Mouse (Mus musculus) regulatory T cell (primary cell): ENCODE results near the gene Nacc1.

Experiments used
- in situ Hi-C: fragments of 300-600 bp; cut with MboI, MseI; formaldehyde crosslinking; loops from one replicate; pipeline ENCODE4 v1.15.1; 2025; ENCODE audit warnings: high pct_unique_total_duplicates

Nacc1 gene

GRCm38 (mm10) chr8:84664566-84665384 is 22.9 kb downstream of the Nacc1 start:
- in situ Hi-C loops = loop anchor here (5.0 kb wide), 1 partner anchor 313 kb away; the partner anchor contains the start of gene Junb

GRCm38 (mm10) chr8:84663483-84664327 is 24.0 kb downstream of the Nacc1 start:
- in situ Hi-C loops = loop anchor here (5.0 kb wide), 1 partner anchor 314 kb away; the partner anchor contains the start of gene Junb

- in situ Hi-C loops = loop anchor here (5.0 kb wide), 1 partner anchor 315 kb away; the partner anchor contains the start of gene Junb
These were observed 25.0 kb downstream of the Nacc1 start, which contains the start of gene Ier2 for GRCm38 (mm10) chr8:84662581-84663065. Gene Ier2 (minus strand): TSS chr8:84662852.

GRCm38 (mm10) chr8:84661961-84662571 is 25.6 kb downstream of the Nacc1 start:
- in situ Hi-C loops = loop anchor here (5.0 kb wide), 1 partner anchor 315 kb away; the partner anchor contains the start of gene Junb

GRCm38 (mm10) chr8:84661458-84661871 is 26.2 kb downstream of the Nacc1 start:
- in situ Hi-C loops = loop anchor here (5.0 kb wide), 1 partner anchor 316 kb away; the partner anchor contains the start of gene Junb

- in situ Hi-C loops = loop anchor here (5.0 kb wide), 1 partner anchor 316 kb away; the partner anchor contains the start of gene Junb
These were observed 26.7 kb downstream of the Nacc1 start for GRCm38 (mm10) chr8:84660819-84661457.

GRCm38 (mm10) chr8:84659936-84660818 is 27.5 kb downstream of the Nacc1 start:
- in situ Hi-C loops = loop anchor here (5.0 kb wide), 2 partner anchors 317 to 458 kb away; partner anchors contain the start of gene Junb

- in situ Hi-C loops = loop anchor here (5.0 kb wide), 1 partner anchor 457 kb away; no protein-coding TSS in a partner anchor
These were observed 28.7 kb downstream of the Nacc1 start for GRCm38 (mm10) chr8:84658951-84659350.

GRCm38 (mm10) chr8:84657680-84658079 is 30.0 kb downstream of the Nacc1 start:
- in situ Hi-C loops = loop anchor here (5.0 kb wide), 1 partner anchor 455 kb away; no protein-coding TSS in a partner anchor

- in situ Hi-C loops = loop anchor here (5.0 kb wide), 1 partner anchor 455 kb away; no protein-coding TSS in a partner anchor
These were observed 30.5 kb downstream of the Nacc1 start for GRCm38 (mm10) chr8:84657203-84657602.

GRCm38 (mm10) chr8:84656641-84657126 is 31.0 kb downstream of the Nacc1 start:
- in situ Hi-C loops = loop anchor here (5.0 kb wide), 1 partner anchor 454 kb away; no protein-coding TSS in a partner anchor

- in situ Hi-C loops = loop anchor here (5.0 kb wide), 1 partner anchor 454 kb away; no protein-coding TSS in a partner anchor
These were observed 31.5 kb downstream of the Nacc1 start for GRCm38 (mm10) chr8:84656191-84656525.

- in situ Hi-C loops = loop anchor here (5.0 kb wide), 1 partner anchor 453 kb away; no protein-coding TSS in a partner anchor
These were observed 32.1 kb downstream of the Nacc1 start for GRCm38 (mm10) chr8:84655336-84656190.

GRCm38 (mm10) chr8:84654597-84654996 is 33.1 kb downstream of the Nacc1 start:
- in situ Hi-C loops = no loop called here

- in situ Hi-C loops = no loop called here
These were observed 34.5 kb downstream of the Nacc1 start for GRCm38 (mm10) chr8:84653092-84653631.

- in situ Hi-C loops = no loop called here
These were observed 37.4 kb downstream of the Nacc1 start for GRCm38 (mm10) chr8:84650213-84650612.

- in situ Hi-C loops = no loop called here
These were observed 40.2 kb downstream of the Nacc1 start for GRCm38 (mm10) chr8:84647461-84647901.

- in situ Hi-C loops = no loop called here
These were observed 40.9 kb downstream of the Nacc1 start for GRCm38 (mm10) chr8:84646800-84647199.
